Mouse (Mus musculus): ENCODE data around the gene Slc25a13.

Slc25a13 gene

DNA sequence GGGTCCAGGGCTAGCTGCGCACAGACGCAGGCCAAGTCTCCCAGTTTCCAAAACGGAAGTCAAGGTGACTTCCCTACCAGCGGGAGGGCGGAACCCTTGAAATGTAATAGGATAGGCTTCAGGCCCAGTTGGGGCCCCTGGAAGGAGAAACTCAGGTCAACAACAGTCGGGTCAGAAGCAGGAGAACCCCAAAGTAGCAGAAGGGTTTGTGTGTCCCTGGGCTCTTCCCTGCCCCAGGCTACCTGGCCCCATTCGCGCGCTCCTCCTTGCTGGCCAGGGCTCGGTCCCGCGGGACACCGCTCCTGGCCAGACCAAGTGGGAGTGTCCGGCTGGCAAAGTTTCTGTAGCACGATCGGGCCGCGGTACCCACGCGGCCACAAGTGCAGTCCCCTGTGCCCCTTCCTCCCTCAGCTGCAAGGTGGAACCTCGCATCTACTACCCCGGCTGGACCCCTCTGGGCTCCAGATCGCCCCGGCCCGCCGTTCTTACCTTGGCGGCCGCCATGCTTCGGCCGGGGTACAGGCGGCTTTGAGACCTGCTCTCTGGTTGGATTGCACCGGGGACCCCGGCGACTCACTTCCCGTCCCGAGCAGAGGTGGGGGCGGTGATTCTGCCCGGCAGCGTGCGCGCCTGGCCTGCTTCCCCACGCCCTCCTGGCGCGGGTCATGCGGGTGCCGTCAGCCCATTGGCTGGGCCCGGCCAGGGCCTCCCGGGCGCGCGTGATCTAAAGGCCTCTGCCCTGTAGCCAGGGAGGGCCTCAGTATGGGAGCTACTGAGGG lies at the start of gene Slc25a13:
Gene Slc25a13, minus strand, starts transcription at position 667 of the 779 bp plus-strand sequence.
- peak; percentile 55 for DNase-seq (ENCODE audit: low spot score)

DNA sequence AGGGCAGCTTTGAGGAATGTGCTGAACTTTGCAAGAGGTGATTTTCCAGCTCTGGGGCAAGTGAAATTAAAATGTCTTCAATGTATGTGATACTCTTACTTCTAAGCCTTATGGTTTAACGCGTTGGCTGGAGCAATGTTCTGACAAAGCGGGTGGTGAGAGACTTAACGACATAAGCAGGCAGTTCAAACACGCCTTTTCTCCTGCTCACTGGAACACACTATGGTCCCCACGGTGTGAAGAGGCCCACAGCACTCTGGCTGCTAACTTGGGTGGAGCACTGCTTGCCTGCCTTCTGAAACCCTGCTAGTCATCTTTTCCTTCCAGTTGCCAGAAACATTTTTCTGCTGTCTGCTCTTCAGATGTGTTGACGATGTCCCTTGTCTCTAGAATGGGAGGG lies 48.8 kb upstream of the Slc25a13 start:
- DNase-seq (ENCODE audit: low spot score) = no peak

DNA sequence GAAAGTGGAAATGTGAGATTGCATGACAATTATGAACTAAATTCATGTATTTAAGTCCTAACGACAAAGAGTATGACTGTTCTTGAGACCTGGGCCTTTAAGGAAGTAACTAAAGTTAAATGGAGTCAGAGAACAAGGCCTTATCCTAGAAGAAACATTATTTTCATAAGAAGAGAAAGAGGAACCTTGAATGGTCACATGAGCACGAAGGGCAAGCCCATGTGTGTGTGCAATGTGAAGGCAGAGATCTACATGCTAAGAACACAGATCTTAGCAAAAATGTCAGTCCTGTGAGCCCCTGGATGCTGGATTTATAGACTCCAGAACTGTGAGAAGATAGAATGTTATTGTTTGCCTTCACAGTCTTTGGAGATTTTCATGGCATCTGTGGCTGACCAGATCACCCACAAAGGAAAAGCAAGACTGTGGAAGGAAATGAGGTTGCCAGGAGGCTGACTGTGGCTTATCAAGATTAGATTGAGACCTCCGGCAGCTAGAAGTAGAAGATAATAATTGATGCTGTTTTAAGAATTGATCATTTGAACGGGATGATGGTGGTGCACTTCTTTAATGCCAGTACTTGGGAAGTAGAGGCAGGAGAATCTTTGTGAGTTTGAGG lies 46.4 kb upstream of the Slc25a13 start:
- no peak for DNase-seq (ENCODE audit: low spot score)

DNA sequence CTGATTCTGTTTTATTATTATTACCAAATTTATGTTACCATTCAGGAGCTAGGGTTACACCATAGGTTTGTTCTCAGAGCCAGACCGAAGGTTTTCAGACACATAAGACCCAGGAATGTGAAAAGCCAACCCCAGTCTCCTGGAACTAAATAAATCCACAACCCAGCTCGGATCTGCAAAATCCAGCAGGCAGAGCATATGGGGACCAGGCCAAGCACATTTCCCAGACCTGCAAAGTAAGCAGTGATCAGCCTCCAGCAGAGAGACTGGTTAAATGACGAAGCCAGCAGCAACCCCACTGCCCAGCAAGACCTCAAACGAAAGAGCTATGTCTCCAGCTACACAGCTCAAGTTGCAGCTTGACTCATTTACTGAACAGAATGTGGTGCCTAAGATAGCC lies 43.9 kb upstream of the Slc25a13 start:
- DNase-seq (ENCODE audit: low spot score) = no peak

- no peak for DNase-seq (ENCODE audit: low spot score)
These were observed 31.5 kb upstream of the Slc25a13 start for GRCm38 (mm10) chr6:6248500-6248899.

- DNase-seq (ENCODE audit: low spot score) = no peak
These were observed 26.9 kb upstream of the Slc25a13 start for GRCm38 (mm10) chr6:6243828-6244227.

DNA sequence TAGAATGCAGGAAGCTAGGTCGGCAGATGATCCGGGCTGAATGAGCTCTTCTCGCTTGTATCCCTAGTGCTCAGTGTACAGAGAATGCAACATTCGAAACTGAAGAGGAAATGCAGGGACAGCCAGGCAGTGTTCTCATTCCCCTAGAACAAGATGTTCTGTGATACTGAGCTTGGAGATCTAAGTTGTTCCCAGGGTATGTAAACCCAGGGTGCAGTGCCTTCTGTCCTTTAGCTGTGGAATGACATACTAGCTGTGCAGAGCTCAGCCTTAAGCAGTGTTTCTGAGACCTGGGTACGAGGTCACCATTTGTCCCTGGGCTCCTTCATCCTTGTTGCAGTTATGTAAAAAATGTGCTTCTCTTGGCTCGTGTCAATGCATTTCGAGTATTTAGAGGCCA lies 25.1 kb upstream of the Slc25a13 start:
- no peak for DNase-seq (ENCODE audit: low spot score)

GRCm38 (mm10) chr6:6236788-6237298 lies 19.9 kb upstream of the Slc25a13 start:
- DNase-seq (ENCODE audit: low spot score) = no peak

DNA sequence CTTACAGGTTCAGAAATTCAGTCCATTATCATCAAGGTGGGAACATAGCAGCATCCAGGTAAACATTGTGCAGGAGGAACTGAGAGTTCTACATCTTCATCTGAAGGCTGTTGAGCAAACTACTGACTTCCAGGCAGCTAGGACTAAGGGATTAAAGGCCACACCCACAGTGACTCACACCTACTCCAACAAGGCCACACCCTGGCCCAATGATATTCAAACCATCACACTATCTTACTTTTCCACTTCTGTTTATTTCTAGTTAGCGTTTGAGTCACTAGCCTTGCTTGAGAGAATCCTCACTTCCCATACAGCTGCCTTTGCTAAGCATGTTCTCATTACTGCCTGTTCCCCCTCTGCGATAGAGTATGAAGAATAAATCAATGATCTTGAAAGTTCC lies 13.3 kb upstream of the Slc25a13 start:
- no peak for DNase-seq (ENCODE audit: low spot score)

DNA sequence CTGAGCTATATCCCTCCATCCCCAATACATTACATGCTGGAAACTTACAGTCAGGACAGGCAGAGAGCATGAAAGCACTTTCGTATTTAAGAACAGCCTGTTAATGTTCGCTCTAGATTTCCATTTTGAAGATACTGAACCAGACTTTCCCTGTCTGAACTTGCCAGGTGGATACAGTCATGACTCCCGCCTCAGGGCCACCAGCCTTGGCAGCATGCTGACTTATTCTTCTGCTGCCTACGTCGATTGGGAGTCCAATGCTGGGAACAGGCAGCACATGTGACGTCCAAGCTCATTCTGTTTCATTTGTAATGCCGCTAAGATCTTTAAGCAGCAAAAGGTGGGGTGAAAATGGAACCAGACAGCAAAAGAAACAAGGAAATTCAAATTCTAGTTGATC lies 5.7 kb upstream of the Slc25a13 start:
- no peak for DNase-seq (ENCODE audit: low spot score)

GRCm38 (mm10) chr6:6220574-6220973 lies 3.6 kb upstream of the Slc25a13 start:
- no peak for DNase-seq (ENCODE audit: low spot score)

- no peak for DNase-seq (ENCODE audit: low spot score)
These were observed 2.8 kb upstream of the Slc25a13 start for GRCm38 (mm10) chr6:6219661-6220370.

- DNase-seq (ENCODE audit: low spot score) = no peak
These were observed 283 bp upstream of the Slc25a13 start for GRCm38 (mm10) chr6:6217286-6217625.

- no peak for DNase-seq (ENCODE audit: low spot score)
These were observed 860 bp downstream of the Slc25a13 start for GRCm38 (mm10) chr6:6216120-6216506.

- no peak for DNase-seq (ENCODE audit: low spot score)
These were observed 4.3 kb downstream of the Slc25a13 start for GRCm38 (mm10) chr6:6212360-6213310.

DNA sequence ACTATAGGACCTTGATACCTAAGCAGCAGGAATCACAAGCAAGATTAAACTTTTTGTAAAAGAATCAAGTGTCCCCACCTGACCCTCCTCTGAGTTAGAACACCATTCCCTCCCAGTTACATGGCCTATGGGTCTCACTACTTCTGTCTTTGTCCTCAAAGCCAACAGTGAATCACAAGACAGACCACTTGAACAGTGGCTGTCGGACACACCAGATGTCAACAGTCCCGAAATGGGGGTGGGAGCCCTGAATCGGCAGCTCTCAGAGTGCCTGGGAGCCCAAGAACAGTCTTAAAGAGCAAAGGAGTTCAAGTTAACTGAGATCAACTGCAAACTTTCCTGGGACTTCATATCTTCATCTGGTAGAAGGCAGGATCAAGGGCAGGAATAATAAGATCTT lies 5.0 kb downstream of the Slc25a13 start:
- DNase-seq (ENCODE audit: low spot score) = no peak

- DNase-seq (ENCODE audit: low spot score) = no peak
These were observed 6.3 kb downstream of the Slc25a13 start for GRCm38 (mm10) chr6:6210637-6211036.

DNA sequence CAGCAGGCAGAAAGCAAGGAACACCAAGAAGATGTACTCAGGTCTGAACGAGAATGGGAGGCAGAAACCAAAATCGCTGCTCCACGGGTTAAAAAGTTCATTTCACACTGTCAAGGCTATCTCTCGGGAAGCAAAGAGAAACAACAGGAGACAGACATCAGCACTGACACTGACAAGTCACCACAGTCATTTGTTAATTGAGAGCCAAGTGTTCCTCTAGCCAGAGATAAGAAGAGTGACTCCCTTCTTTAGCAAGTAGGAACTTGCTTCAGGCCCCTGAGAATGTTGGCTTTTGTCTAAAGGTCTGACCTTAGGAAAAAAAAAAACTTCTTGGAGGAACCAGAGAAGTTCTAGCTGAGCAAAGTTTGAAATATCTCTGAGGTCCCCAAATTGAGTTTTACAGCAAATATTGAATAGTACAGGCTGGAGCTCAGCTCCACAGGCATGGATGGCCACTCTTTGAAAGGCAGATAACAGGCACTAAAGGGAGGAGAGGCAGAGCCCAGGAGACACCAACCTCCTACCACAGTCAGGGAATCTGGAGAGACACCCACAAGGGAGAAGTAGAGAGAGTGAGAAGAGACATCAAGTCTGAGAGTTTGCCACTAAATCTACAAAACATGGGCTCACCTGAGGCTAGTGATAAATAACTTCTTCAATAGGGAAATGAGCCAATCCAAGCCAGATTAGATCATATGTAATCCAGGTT lies 8.5 kb downstream of the Slc25a13 start:
- no peak for DNase-seq (ENCODE audit: low spot score)

DNA sequence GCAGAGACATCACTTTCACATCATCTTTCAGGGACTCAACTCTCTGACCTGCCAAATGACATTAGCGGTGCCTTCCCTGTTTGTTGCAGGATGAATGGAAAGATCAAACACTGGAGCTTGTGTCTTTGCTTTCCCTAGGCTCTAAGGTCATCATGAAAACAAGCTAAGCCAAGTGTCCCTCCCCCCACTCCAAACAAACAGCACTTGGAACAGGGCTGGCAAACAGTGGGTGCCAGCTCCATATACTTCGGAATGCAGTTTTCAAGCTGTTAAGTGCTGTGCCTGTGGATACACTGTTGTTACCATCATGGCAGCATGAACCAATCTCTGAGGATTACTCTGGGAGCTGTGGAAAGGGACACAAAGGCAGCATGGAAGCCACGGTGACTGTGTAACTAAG lies 9.1 kb downstream of the Slc25a13 start:
- no peak for DNase-seq (ENCODE audit: low spot score)

DNA sequence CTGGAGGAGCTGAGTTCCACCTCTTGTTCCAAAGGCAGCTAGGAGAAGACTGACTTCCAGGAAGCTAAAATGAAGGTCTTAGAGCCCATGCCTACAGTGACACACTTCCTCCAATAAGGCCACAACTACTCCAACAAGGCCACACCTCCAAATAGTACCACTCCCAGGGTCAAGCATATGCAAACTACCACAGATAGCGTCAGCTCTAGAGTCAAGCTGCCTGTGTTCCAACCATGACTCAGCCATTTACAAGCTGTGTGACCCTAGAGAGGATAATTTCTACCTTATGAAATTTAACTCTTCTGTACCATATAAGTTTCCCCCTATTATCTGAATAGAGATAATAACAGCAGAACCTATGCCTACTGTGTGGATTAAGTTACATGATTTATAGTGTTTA lies 9.6 kb downstream of the Slc25a13 start:
- DNase-seq (ENCODE audit: low spot score) = no peak

DNA sequence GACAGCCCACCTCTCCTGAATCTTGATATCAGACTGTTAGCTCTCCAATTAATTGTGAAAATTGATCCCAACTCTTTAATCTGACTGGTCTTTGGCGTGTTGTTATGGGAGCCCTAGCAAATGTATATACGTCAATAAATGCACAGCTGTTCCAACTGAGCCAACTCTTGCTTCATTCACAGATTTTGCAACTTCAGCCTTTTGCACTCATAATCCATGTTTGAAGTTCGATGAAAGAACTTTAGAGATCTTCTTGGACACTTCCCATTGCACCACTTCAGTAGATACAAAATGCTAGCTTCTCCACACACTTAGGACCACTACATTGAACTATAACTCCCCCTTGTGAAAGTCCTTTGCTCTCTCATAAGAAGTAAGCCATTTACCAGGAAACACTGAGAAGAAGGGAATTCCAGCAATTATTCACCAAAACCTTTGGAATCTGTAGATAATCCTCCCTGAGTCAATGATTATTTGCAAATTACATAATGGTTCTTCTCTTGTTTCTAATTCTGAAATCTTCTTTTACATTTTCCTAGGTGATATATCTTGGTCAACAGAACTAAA lies 11.3 kb downstream of the Slc25a13 start:
- no peak for DNase-seq (ENCODE audit: low spot score)
